Comparison of ENCODE assay signal across 8 mouse cellular contexts in the genomic region with DNA sequence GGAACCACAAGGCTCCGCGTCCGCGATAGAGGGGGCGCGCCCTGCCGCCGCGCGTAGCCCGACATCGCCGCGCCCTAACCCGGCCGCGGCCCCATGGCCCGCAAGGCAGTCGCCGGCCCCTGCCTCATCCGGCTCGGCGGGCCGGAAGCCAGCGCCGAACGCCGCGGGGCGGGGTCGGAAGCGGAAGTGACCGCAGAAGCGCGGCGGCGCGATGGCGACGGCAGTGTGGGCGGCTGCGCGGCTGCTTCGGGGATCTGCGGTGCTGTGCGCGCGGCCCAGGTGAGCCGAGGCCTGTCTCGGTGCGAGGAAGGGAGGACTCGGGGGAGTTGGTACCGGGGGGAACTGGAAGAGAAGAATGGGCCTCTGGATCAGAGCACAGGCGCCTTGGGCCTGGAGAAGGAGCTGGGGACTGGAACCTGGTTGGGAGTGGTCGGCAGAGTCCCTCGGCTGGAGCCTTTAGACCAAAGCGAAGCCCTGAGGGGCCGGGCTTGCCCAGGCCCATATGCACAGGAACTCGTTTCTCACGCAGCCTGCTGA. TPM values are rescaled to one million over a fixed set of nuclear protein-coding genes. Genes with fewer than 3 reads are reported as not detected.
DNase-seq lines count a peak whose midpoint lies in the region; ATAC-seq lines count a peak whose summit lies in the region.

Gene Entr1 (minus strand): TSS at position 163 of the 537 bp plus-strand sequence.
Gene Pmpca (plus strand): TSS at position 186 of the 537 bp plus-strand sequence.

- H3K27ac ChIP-seq in hindbrain, embryonic 14.5 days = peak within 1 kb of the TSS; percentile 75
- peak within 1 kb of the TSS; percentile 60 for H3K27ac ChIP-seq in macrophage

- DNase-seq in WW6 (ENCODE audit: low read depth, low spot score) = peak; percentile 49
- DNase-seq in cerebellum, postnatal 25 days = peak; percentile 91 to 95
- DNase-seq in frontal cortex, postnatal 36 days (ENCODE audit: low spot score in 2 of 2) = peak; percentile 83 to 86
- peak; percentile 90 for DNase-seq in hindbrain, embryonic 14.5 days (ENCODE audit: low spot score)
- peak; percentile 82 to 88 for DNase-seq in left cerebral cortex, adult 18-20 months (ENCODE audit: low spot score in 2 of 2)
- peak; percentile 90 for DNase-seq in right cerebral cortex, adult 18-20 months
- DNase-seq in urinary bladder, adult 2 months (ENCODE audit: low spot score) = peak; percentile 78

- ATAC-seq in hindbrain, embryonic 14.5 days (ENCODE audit: low FRiP score) = peak; percentile 92

- H3K79me2 ChIP-seq in macrophage (ENCODE audit: inconsistent target) = peaks cover 44% of the 10 kb centered on the region

- WGBS in hindbrain, embryonic 14.5 days = under 1% methylated on average over 60 of the region's 60 CpGs
- WGBS in macrophage (ENCODE audit: missing documents) = 1% methylated on average over 60 of the region's 60 CpGs

- H3K9me3 ChIP-seq in hindbrain, embryonic 14.5 days (ENCODE audit: control insufficient read depth, low read length) = no peaks in the 10 kb centered on the region

- H3K9ac ChIP-seq in hindbrain, embryonic 14.5 days = peak within 1 kb of the TSS; percentile 96

- H3K4me2 ChIP-seq in hindbrain, embryonic 14.5 days (replicated peaks) = peak within 1 kb of the TSS; percentile 96

- peak within 1 kb of the TSS; percentile 98 for H3K4me3 ChIP-seq in hindbrain, embryonic 14.5 days (replicated peaks; ENCODE audit: low read length)
- peak within 1 kb of the TSS; percentile 96 for H3K4me3 ChIP-seq in macrophage (ENCODE audit: inconsistent target)

- peaks cover 23% of the 10 kb centered on the region for H3K4me1 ChIP-seq in hindbrain, embryonic 14.5 days (replicated peaks; ENCODE audit: control insufficient read depth, insufficient read depth, low read length)

- no peaks in the 10 kb centered on the region for H3K27me3 ChIP-seq in hindbrain, embryonic 14.5 days (ENCODE audit: control insufficient read depth, insufficient read depth, low read length)

- peaks cover 77% of the 10 kb centered on the region for H3K36me3 ChIP-seq in hindbrain, embryonic 14.5 days (replicated peaks; ENCODE audit: control insufficient read depth, insufficient read depth)
- peaks cover 68% of the 10 kb centered on the region for H3K36me3 ChIP-seq in macrophage (ENCODE audit: inconsistent target)

RNA-seq across cellular contexts. Expression of gene Entr1, which starts in this region (rescaled TPM):
- 134 and 141 TPM in 2 replicates for polyA plus RNA-seq in hindbrain, embryonic 14.5 days (2014; fragmentation: Nextera tagmentation; extraction: Ambion mirVana)
- total RNA-seq in left cerebral cortex, adult 18-20 months (2021) = 100 to 1,000 TPM; 139 to 145 TPM
- 100 to 1,000 TPM in 22 of 26 experiments, 10 to 100 TPM in 4; 68.8 to 214 (median 137) TPM for total RNA-seq in macrophage (2018; cell fraction: chromatin; rRNA removed)
- total RNA-seq in macrophage (2018; cell fraction: cytosol; rRNA removed) = 10 to 100 TPM; 41.2 to 59.4 (median 47.3) TPM
- total RNA-seq in macrophage (2018; cell fraction: nucleus; rRNA removed) = 100 to 1,000 TPM in 15 of 26 experiments, 10 to 100 TPM in 11; 66.5 to 188 (median 107) TPM
- 47.5 to 55.2 TPM (median 47.7 TPM) in 3 replicates for polyA plus RNA-seq in macrophage (2018)
- 115 and 140 TPM in 2 replicates for polyA plus RNA-seq in urinary bladder, adult 2 months (2012; rRNA removed)

RNA-seq across cellular contexts. Expression of gene Pmpca, which starts in this region (rescaled TPM):
- polyA plus RNA-seq in hindbrain, embryonic 14.5 days (2014; fragmentation: Nextera tagmentation; extraction: Ambion mirVana) = 76.8 and 81.6 TPM in 2 replicates
- 10 to 100 TPM; 91.5 to 95.8 TPM for total RNA-seq in left cerebral cortex, adult 18-20 months (2021)
- 100 to 1,000 TPM in 21 of 26 experiments, 10 to 100 TPM in 5; 66.6 to 178 (median 118) TPM for total RNA-seq in macrophage (2018; cell fraction: chromatin; rRNA removed)
- 10 to 100 TPM; 40.1 to 56.4 (median 46.8) TPM for total RNA-seq in macrophage (2018; cell fraction: cytosol; rRNA removed)
- total RNA-seq in macrophage (2018; cell fraction: nucleus; rRNA removed) = 100 to 1,000 TPM in 2 of 26 experiments, 10 to 100 TPM in 24; 52.7 to 111 (median 73.5) TPM
- 35.0 to 66.1 TPM (median 49.1 TPM) in 3 replicates for polyA plus RNA-seq in macrophage (2018)
- 57.3 and 69.9 TPM in 2 replicates for polyA plus RNA-seq in urinary bladder, adult 2 months (2012; rRNA removed)

Comparison
In these comparisons a context has a peak if more than half of its experiments do, and no peak if none do; other contexts are left out.
1. Peak in every context shown above with its lines: DNase-seq, ATAC-seq, H3K4me3 ChIP-seq and H3K27ac ChIP-seq.